Mouse (Mus musculus) kidney, adult 8-10 months (tissue): Measurements from ENCODE around the gene Pgam2.
A peak's percentile ranks its signal among the peaks of the same experiment; 100 is the strongest.
"Not testable (repeated sequence)": the region's sequence is repeated elsewhere in the genome, so short reads cannot be mapped to it uniquely, and the experiment has no call there.

ENCODE experiments used
- DNase-seq, 2 experiments: peaks; one replicate each; pipeline ENCODE4 v3.0.0; 2022

Gene Pgam2

DNA sequence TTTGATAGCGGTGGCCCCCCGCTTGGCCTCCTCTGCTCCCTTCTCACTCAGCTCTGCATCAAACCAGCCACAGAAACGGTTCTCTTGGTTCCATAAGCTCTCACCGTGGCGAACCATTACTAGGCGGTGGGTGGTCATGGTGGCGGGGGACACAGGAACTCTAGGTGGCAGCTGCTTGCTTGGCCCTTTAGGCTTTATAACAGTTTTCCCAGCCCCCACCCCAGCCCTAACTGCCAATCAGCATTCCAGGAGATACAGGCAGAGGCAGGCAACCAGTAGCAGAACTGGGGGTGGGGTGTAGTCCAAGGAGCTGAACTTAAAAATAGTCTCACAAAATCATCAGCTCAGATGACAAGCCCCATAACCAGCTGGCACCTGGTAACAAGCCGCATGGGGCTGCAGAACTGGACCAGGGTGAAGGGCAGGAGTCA, at the start of gene Pgam2:
Pgam2 (minus strand) TSS at position 183 of the 431 bp plus-strand sequence.
- DNase-seq: peak; percentile 18 to 44

DNA sequence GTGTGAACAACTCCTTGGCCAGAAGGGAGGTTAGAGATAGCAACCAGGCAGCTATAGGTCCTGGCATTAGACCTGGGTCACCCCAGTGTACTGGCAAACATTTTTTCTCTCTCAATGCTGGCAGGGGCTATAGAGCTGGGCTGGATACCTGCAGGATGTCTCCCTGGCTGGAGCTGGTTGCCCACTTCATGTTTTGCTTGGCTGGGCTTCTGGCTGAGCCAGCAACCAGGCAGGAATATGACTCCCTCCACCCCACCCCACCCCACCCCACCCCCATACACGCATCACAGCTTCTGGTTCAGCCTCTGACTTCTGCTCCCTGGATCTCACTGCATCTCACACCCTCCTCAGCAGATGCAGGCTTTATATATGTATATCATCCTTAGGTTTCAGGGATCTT, 48.8 kb upstream of the Pgam2 start:
- DNase-seq: no peak

DNA sequence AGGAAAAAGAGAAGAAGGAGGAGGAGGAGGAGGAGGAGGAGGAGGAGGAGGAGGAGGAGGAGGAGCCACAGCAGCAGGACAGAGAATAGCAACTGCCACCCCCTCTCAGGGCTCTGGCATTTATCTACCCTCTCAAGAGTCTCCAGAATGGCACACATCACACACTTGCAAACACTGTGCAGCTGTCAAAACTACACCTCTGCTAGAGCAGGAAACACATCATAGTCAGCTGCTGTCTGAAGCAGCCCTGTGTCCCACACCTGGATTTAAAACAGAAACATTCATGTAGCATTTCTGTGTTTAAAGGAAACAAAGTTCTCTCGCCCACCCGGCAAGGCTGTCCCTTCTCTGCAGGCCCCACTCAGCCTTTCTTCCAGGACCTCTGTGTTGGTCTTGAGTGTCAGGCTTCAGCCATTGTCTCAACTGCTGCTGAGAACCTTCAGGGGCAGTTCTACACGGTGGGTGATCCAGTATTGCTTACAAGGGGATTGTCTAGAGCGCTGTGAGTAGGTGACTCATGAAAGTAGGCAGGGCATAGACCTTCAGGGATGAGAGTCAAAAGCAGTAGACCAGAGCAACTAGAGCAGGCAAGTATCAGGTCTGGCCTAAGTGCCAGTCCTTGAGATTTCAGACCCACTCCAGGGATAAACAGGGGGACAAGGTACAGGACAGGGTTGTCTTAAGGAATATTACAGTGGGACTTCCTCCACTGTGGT, 47.6 kb upstream of the Pgam2 start:
- DNase-seq: no peak

- DNase-seq: no peak
Measured at GRCm38 (mm10) chr11:5850452-5850851, 46.9 kb upstream of the Pgam2 start.

- DNase-seq: no peak
Measured at GRCm38 (mm10) chr11:5849316-5849715, 45.8 kb upstream of the Pgam2 start.

- no peak for DNase-seq
Measured at GRCm38 (mm10) chr11:5848741-5849140, 45.2 kb upstream of the Pgam2 start.

DNA sequence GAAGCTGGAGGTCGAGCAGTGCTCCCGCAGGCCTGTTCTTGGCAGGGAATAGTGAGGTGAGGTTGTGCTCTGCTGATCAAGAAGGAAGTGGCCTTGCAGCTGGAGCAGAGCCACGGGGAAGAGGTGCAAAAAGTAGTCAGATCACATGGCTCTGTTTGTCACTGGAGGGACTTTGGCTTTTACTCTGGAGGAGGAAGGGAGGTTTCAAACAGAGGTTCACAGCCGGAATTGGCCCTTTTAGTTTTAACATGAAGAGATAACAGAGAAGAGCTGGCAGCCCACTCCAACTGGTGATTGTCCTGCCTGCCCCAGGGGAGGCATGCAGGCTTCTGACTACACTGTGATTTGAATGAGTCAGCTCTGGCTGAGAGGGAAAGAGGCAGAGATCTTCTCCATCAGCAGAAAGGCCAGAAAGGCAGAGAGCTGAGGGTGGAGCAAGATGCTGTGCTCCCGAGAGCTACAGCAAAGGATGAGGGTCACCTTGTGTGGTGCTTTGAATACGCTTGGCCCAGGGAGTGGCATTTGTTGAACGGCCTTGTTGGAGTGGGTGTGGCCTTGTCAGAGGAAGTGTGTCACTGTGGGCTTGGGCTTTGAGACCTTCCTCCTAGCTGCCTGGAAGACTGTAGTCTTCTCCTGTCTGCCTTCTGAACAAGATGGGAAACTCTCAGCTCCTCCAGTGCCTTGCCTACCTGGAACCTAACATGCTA, 43.3 kb upstream of the Pgam2 start:
- peak; percentile 88 to 94 for DNase-seq

- DNase-seq: no peak
Measured at GRCm38 (mm10) chr11:5843131-5843530, 39.6 kb upstream of the Pgam2 start.

DNA sequence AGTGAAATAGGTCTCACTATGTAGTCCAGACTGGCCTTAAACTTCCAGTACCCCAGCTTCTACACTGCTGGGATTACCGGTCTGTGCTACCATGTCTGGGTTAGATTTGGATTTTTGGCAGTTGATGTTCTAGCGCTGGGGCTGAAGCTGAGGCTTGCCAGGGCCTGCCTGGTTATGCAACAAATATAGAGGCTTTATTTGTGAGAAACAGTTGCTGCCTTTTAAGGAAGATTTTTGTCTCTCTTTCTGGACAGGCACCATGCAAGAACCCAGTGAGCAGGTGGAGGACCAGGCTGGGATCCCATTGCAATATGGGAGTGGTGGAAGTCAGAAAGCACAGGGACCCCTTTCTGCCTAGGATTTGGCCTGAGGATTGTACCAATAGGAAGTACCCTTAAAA, 38.2 kb upstream of the Pgam2 start:
- DNase-seq: no peak

GRCm38 (mm10) chr11:5840346-5840745, 36.8 kb upstream of the Pgam2 start:
- DNase-seq: no peak

DNA sequence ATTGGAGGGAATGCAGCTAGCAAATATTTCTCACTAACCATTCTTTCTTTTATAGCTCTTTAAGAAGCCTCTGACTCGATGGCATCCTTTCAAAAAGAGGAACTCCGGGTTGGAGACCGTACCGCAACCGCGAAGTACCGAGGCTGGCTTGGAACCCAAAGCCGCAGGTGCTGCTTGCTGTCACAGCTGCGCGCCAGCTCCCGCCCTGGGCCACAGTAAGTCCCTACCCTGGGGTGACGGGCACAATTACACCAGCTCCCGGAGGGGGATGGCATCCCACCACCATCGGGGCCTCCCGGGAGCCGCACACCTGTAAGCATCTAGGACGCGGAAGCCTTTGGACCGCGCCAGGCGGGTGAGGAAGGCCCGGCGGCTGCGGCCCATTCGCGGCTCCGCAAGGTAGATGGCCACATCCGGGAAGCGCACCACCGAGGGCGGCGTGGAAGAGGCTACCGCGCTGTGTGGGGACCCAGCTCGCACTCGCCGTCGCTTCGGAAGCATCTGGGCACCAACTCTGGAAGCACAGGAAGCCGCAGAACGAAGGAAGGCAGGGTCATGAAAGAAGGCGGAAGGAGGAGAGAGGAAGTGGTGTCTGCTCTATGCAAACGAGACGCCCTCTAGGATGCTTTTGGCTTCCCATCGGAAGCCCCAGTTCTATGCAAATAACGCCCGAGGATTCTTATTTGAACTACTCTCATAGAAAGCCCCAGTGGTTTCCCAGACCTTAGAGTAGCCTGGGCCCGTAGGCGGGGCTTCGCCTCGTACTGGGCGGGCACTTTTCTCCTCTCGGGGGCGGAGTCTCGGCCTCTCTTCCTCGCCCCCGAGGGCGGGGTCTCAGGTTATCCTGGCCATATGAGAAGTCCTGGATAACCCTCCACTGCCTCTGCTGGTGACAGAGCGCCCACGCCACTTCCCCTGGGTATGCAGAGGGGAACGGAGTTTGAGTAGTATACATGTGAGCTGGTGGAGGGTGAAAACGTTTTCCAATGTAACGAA, 34.0 kb upstream of the Pgam2 start, which contains the start of gene Polm:
Polm (minus strand) TSS at position 766 of the 996 bp plus-strand sequence.
- peak; percentile 94 to 96 for DNase-seq

DNA sequence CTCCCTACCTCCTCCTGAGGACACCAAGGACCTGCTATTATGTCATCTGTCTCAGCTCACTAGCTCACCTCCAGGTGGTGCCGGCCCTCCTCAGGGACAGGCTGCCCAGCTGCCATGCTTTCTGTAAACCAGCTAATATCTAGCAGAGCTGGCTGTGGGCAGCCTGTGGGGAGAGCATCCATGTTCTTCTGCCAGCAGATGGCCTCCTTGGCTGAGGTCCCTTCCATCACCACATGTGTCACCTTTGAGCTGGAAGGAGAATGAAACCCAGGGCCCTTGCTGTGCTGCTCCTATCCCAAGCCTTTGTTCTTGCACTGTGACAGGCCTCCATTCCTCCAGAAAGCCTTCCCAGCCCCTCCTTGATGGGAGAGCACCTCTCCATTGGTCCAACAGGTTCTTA, 32.6 kb upstream of the Pgam2 start:
- no peak for DNase-seq

- no peak for DNase-seq
Measured at GRCm38 (mm10) chr11:5835057-5835456, 31.5 kb upstream of the Pgam2 start.

DNA sequence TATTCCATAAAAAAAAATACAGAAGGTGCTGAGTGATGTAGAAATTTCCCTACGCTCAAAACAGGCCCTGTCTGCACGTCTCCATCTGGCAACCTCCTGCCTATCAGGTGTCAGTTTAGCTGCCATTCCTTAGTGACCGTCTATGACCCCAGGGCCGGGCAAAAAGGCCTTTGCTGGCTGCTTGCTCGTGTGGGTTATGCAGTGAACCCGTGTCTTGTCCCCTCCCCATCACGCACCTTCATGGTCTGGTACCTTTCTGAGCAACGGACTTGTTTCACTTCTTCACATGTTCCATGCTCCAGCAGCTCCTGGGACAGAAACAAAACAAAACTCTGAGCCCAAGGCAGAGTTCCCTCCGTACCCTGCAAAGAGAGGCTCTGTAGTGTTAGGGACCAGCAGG, 31.0 kb upstream of the Pgam2 start:
- DNase-seq: no peak

GRCm38 (mm10) chr11:5829327-5829726, 25.8 kb upstream of the Pgam2 start:
- DNase-seq: no peak

DNA sequence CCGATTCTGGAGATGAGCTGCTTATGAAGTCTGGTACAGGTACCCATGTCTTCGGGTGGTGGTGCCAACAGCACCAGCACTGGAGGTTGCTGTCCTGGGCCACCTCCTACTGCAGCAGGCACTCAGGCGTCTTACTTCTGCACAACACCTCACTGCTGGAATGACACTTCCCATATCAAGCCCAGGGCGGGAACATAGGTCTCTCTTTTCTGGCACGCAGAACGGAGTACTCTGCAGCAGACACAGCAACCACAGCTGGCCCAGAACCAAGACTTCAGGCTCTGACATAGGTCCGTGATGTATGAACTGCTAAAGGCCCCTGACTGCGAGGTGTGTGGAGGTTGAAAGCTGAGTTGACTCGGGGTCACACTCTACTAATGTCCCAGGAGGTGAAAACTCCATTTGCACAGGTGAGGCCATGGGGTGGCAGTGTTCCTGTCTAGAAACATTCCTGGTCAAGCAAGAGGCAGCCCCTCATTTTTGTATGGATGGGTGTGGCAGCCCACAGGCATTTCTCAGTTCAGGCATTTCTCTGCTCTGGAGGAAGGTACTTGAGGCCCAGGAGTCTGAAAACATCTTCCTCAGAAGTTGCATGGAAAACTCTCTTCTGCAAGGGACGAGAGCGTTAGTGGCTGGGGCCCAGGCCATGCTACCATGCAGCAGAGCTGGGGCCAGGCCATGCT, 25.1 kb upstream of the Pgam2 start:
- no peak for DNase-seq

- DNase-seq: no peak
Measured at GRCm38 (mm10) chr11:5827931-5828330, 24.4 kb upstream of the Pgam2 start.

- no peak for DNase-seq
Measured at GRCm38 (mm10) chr11:5825432-5825831, 21.9 kb upstream of the Pgam2 start.

DNA sequence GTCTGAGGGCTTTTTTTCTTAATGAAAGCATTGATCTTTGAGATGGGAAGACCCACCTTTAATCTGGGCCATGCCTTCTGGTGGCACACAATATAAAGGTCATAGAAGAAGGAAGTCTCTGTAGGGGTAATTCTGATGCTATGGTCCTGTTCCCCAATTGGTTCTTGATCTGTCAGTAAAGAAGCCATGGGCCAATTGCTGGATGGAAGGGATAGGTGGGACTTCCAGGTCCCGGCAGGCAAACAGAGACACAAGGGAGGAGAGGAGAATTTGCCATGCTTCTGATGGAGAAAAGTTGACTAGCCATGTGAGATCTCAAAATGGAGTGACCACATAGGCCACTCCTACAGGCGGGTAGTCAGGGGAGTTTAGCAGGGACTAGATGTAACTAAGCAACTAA, 15.7 kb upstream of the Pgam2 start:
- DNase-seq: no peak

- no peak for DNase-seq
Measured at GRCm38 (mm10) chr11:5813381-5813780, 9.8 kb upstream of the Pgam2 start.

DNA sequence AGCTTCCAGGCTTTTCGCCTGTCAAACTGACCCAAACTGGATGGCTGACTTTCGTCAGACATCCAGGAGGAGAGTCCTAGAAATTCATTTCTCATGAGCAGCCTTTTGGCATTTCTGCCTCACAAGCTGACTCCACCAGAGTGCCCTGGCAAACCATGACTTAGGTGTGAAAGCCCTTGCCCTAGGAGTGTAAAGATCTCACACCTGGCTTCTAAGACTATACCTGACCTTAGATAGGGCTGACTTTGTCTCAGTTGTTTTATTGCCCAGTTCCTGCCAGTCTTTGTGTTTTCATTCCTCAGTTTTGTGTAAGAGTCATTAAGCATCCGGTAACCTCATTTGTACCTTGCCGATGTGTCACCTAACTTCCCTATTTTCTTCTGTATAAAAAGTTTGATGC, 6.0 kb upstream of the Pgam2 start:
- not testable (repeated sequence) for DNase-seq

GRCm38 (mm10) chr11:5807956-5808355, 4.4 kb upstream of the Pgam2 start:
- DNase-seq: no peak

GRCm38 (mm10) chr11:5805711-5806110, 2.2 kb upstream of the Pgam2 start:
- DNase-seq: no peak
